Mouse (Mus musculus) heart, postnatal 0 days (tissue): ENCODE measurements around the gene Inpp5f. TPM values are rescaled to one million over a fixed set of nuclear protein-coding genes. Genes with fewer than 3 reads are reported as not detected.

Experiments used
- ATAC-seq: fragments of 200-750 bp; cut with Nextera tagmentation; 2 replicates; pipeline ENCODE4 v1.8.0; 2017; ENCODE audit warnings: low read depth, moderate number of reproducible peaks, moderate library complexity; ENCODE audit not compliant: insufficient read depth
- DNase-seq: peaks from one replicate; pipeline ENCODE4 v3.0.0-alpha.2; 2016; ENCODE audit warnings: low spot score
- H3K27ac ChIP-seq: fragments of 300-500 bp; sonication (generic); 2 replicates; pipeline ENCODE4 v1.5.1; 2014; ENCODE audit warnings: low read depth, mild to moderate bottlenecking
- H3K27me3 ChIP-seq: fragments of 300-500 bp; sonication (generic); 2 replicates; pipeline ENCODE4 v1.6.1; 2014; ENCODE audit warnings: low read length, mixed read lengths; ENCODE audit not compliant: control insufficient read depth, insufficient read depth
- H3K36me3 ChIP-seq: fragments of 300-500 bp; sonication (generic); replicated peaks from 2 replicates; pipeline ENCODE4 v1.6.1; 2014; ENCODE audit warnings: low read length, mixed read lengths; ENCODE audit not compliant: control insufficient read depth, insufficient read depth
- H3K4me1 ChIP-seq: fragments of 300-500 bp; sonication (generic); 2 replicates; pipeline ENCODE4 v1.6.1; 2014; ENCODE audit warnings: antibody characterized with exemption; ENCODE audit not compliant: control insufficient read depth, insufficient read depth
- H3K4me2 ChIP-seq: fragments of 300-500 bp; sonication (generic); 2 replicates; pipeline ENCODE4 v1.6.1; 2014; ENCODE audit warnings: low read depth, mild to moderate bottlenecking, low read length, moderate library complexity
- H3K4me3 ChIP-seq: fragments of 300-500 bp; sonication (generic); 2 replicates; pipeline ENCODE4 v1.5.1; 2014; ENCODE audit warnings: low read depth, low read length
- H3K9ac ChIP-seq: fragments of 300-500 bp; sonication (generic); replicated peaks from 2 replicates; pipeline ENCODE4 v1.6.1; 2014; ENCODE audit warnings: low read depth, low read length, mixed read lengths
- H3K9me3 ChIP-seq: fragments of 300-500 bp; sonication (generic); replicated peaks from 2 replicates; pipeline ENCODE4 v1.6.1; 2016; ENCODE audit warnings: low read length; ENCODE audit not compliant: control insufficient read depth
- CTCF ChIP-seq: IDR thresholded peaks from 2 replicates; pipeline ENCODE4 v1.5.1; 2016; ENCODE audit warnings: antibody characterized with exemption, control low read depth, low read depth
- EP300 ChIP-seq: IDR thresholded peaks from 2 replicates; pipeline ENCODE4 v1.6.1; 2016; ENCODE audit warnings: antibody characterized with exemption, low read depth
- WGBS: fragments of 180-500 bp; shearing (Covaris S2); extraction: QIAGEN DNeasy Blood & Tissue Kit; methylation state at CpG from one replicate; pipeline ENCODE4 v1.1.7; 2014; 5-methylcytosine and 5-hydroxymethylcytosine counted together
- polyA plus RNA-seq: library from polyadenylated mRNA; unstranded; fragments of >200 nt; fragmentation: Nextera tagmentation; extraction: Ambion mirVana; gene quantifications from 2 replicates; pipeline ENCODE4 v1.2.1, GENCODE M21; 2015
- total RNA-seq: library from RNA; depleted of rRNA; stranded (reverse); fragments of >200 nt; gene quantifications from 2 replicates; pipeline ENCODE4 v1.2.3, GENCODE M21; 2014; ENCODE audit warnings: low replicate concordance; rRNA removed

Inpp5f gene
- total and polyA plus RNA-seq, 2 experiments from 2014 or later = 4.8 to 5.3 TPM

DNA sequence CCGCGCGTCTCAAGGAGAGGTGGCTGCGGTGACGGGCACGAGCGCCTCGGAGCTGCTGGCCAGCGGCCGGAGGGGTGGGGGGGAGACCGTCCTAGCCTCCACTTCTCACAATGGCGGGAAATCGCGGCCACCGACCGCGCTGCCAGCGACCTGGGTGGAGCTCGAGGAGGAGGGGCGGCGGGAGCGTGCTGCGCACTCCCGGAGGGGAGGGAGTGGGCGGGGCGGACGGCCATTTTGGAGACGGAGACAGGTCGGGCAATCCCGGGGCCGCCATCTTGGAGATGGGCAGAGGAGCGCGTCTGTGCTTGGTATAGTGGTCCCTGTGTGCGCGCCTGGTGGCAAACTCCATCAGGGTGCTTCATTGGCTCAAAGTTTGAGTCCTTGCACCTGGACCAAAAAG, 129.2 kb downstream of the Inpp5f start, which contains the start of gene Mcmbp:
TSS of gene Mcmbp (minus strand) at position 162 of the 400 bp plus-strand sequence.
- Histone ChIP-seq H3K36me3 (no peaks in the 10 kb centered on the region), H3K9me3 (no peaks in the 10 kb centered on the region), H3K27me3 (peaks cover 5% of the 10 kb centered on the region; the same call in 1 of the 2 replicates), H3K4me1 (peaks cover 31% of the 10 kb centered on the region), H3K27ac (peak within 1 kb of the TSS; percentile 90), H3K4me2 (peak within 1 kb of the TSS; percentile 87), H3K4me3 (peak within 1 kb of the TSS; percentile 92), H3K9ac (peak within 1 kb of the TSS; percentile 95)
- TF ChIP-seq EP300 = no peak
- TF ChIP-seq CTCF = no peak
- ATAC-seq = peak; percentile 87
- DNase-seq = peak; percentile 96
- under 1% methylated on average over 35 of the region's 35 CpGs for WGBS

DNA sequence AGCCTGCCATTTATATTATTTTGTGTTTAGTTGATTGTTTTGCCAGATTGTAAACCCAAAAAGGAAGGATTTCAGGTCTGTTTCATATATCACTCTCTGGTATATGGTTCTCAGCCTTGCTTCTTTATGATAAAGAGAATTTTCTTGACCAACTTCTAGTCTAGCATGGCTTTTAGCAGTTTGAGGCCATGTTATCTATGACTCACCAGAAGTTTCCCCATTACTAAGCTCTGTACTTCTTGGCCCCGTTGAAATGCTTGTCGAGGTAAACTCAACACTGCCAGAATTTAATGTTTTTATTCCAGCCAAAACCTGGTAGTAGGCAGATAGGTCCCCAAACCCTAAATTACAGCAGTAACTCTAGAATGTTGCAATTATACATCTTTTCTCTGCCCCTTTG, 132.8 kb downstream of the Inpp5f start:
- WGBS = 55% methylated on average over 2 of the region's 2 CpGs

DNA sequence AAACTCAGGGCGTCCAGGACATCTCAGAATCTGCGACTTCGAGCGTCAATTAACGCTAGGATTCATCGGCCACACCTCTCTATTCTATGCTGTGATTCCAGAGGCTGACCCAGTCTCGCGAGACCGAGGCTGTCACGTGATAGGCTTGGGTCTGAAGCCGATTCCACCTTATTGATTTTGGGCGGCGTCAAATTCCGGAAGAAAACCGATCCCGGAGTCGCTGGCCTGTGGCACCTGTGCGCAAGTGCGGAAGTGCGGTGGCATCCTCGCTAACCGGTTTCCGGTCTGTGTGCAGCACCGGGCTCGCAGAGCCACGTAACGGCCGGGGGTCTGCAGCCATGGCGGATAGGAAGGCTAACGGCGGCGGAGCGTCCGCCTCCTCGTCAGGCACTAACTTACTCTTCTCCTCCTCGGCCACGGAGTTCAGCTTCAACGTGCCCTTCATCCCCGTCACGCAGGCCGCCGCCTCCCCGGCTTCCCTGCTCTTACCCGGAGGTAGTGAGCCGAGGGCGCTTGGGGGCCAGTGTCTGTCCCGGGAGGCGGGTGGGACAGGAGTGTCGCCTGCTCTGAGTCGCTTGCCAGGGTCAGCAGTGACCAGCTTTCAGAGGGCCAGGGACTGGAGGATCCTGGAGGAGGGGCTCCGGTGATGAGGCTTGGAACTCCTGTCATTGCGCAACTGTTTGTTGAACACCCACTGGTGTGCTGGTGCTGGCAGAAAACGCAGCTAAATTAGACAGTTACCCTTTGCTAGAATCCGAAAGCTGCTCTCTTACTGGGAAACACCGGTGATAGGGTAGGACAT, 133.8 kb downstream of the Inpp5f start, which contains the start of gene Sec23ip:
TSS of gene Sec23ip (plus strand) at position 260 of the 802 bp plus-strand sequence.
- no peak for TF ChIP-seq CTCF
- peak; percentile 95 for TF ChIP-seq EP300

More for the DNA sequence above, 132.8 kb downstream of the Inpp5f start:
- no peak overlapping the region; the same call in 1 of the 2 replicates for H3K4me3 ChIP-seq
- no peak overlapping the region for H3K9ac ChIP-seq
- H3K27ac ChIP-seq = no peak overlapping the region
- no peaks in the 10 kb centered on the region for H3K9me3 ChIP-seq
- no peak for TF ChIP-seq EP300
- TF ChIP-seq CTCF = no peak
- no peaks in the 10 kb centered on the region for H3K36me3 ChIP-seq
- no peak for ATAC-seq
- peaks cover 36% of the 10 kb centered on the region for H3K4me1 ChIP-seq
- no peak for DNase-seq
- peak overlapping the region; percentile 86 for H3K4me2 ChIP-seq
- peaks cover 5% of the 10 kb centered on the region; the same call in 1 of the 2 replicates for H3K27me3 ChIP-seq

More for the DNA sequence above, 133.8 kb downstream of the Inpp5f start, which contains the start of gene Sec23ip:
- WGBS = under 1% methylated on average over 55 of the region's 55 CpGs
- H3K27ac ChIP-seq = peak within 1 kb of the TSS; percentile 85
- no peaks in the 10 kb centered on the region for H3K9me3 ChIP-seq
- peak; percentile 81 for ATAC-seq
- H3K4me3 ChIP-seq = peak within 1 kb of the TSS; percentile 74
- H3K4me2 ChIP-seq = peak within 1 kb of the TSS; percentile 86
- H3K36me3 ChIP-seq = no peaks in the 10 kb centered on the region; the same call in 1 of the 2 replicates
- peaks cover 5% of the 10 kb centered on the region; the same call in 1 of the 2 replicates for H3K27me3 ChIP-seq
- peak; percentile 96 for DNase-seq
- H3K9ac ChIP-seq = peak within 1 kb of the TSS; percentile 82
- H3K4me1 ChIP-seq = peaks cover 33% of the 10 kb centered on the region

Other genes starting within 250 kb of the Inpp5f start
- 0.69 and 3.3 TPM in 2 replicates for gene Rgs10, start 192.6 kb upstream of the Inpp5f start, total RNA-seq
- 7.2 and 7.8 TPM in 2 replicates for gene Rgs10, start 192.6 kb upstream of the Inpp5f start, polyA plus RNA-seq
- gene Tial1, start 149.6 kb upstream of the Inpp5f start, total RNA-seq = 27.4 and 59.5 TPM in 2 replicates
- 10.8 and 13.3 TPM in 2 replicates for gene Tial1, start 149.6 kb upstream of the Inpp5f start, polyA plus RNA-seq
- gene Bag3, start 87.7 kb upstream of the Inpp5f start, total RNA-seq = 60.3 and 75.3 TPM in 2 replicates
- gene Bag3, start 87.7 kb upstream of the Inpp5f start, polyA plus RNA-seq = 43.8 and 46.3 TPM in 2 replicates
- 39.4 and 40.0 TPM in 2 replicates for gene Mcmbp, start 129.2 kb downstream of the Inpp5f start, total RNA-seq
- 25.4 and 26.8 TPM in 2 replicates for gene Mcmbp, start 129.2 kb downstream of the Inpp5f start, polyA plus RNA-seq
- gene Sec23ip, start 133.6 kb downstream of the Inpp5f start, total RNA-seq = 10.6 and 13.0 TPM in 2 replicates
- gene Sec23ip, start 133.6 kb downstream of the Inpp5f start, polyA plus RNA-seq = 18.1 and 20.2 TPM in 2 replicates